ENCODE assay signal across 7 mouse cellular contexts in genomic region chr10:41449684-41450083, GRCm38 (mm10). TPM values are rescaled to one million over a fixed set of nuclear protein-coding genes. Genes with fewer than 3 reads are reported as not detected.
DNase-seq lines count a peak whose midpoint lies in the region; ATAC-seq and TF ChIP-seq lines count a peak whose summit lies in the region.

No protein-coding gene starts in this region.

- no peaks in the 10 kb centered on the region for H3K9me3 ChIP-seq in forebrain, embryonic 15.5 days
- no peaks in the 10 kb centered on the region for H3K9me3 ChIP-seq in midbrain, embryonic 10.5 days (replicated peaks)

- H3K4me2 ChIP-seq in forebrain, embryonic 15.5 days (replicated peaks) = peak overlapping the region; percentile 65

- no peak for TF ChIP-seq CTCF in spleen, adult 2 months (IDR thresholded peaks at IDR 0.05; ENCODE audit: extremely low read depth, insufficient read depth, insufficient read length, insufficient replicate concordance)

- DNase-seq in spleen, adult 2 months (ENCODE audit: low read depth in 1 of 2, low spot score in 2 of 2) = no peak
- DNase-seq in spleen, adult 12 weeks (ENCODE audit: low spot score) = no peak
- DNase-seq in cerebellum, adult 18-20 months = peak; percentile 53 to 59
- DNase-seq in kidney, postnatal 4 days = peak; percentile 40 to 65
- DNase-seq in midbrain, embryonic 10.5 days (ENCODE audit: low spot score) = no peak
- no peak for DNase-seq in gastrocnemius, adult 18-20 months (ENCODE audit: low spot score)

- peak overlapping the region; percentile 75 for H3K9ac ChIP-seq in forebrain, embryonic 15.5 days (replicated peaks)

- no peaks in the 10 kb centered on the region for H3K27me3 ChIP-seq in spleen, adult 2 months (ENCODE audit: control insufficient read depth, insufficient read depth, low read length)
- no peaks in the 10 kb centered on the region for H3K27me3 ChIP-seq in forebrain, embryonic 15.5 days
- H3K27me3 ChIP-seq in midbrain, embryonic 10.5 days (ENCODE audit: low read depth, poor library complexity, severe bottlenecking) = no peaks in the 10 kb centered on the region

- H3K4me3 ChIP-seq in spleen, adult 2 months (ENCODE audit: extremely low read depth, insufficient read depth, insufficient read length) = peak overlapping the region; percentile 65
- peak overlapping the region; percentile 80 for H3K4me3 ChIP-seq in forebrain, embryonic 15.5 days
- peak overlapping the region; percentile 92 for H3K4me3 ChIP-seq in midbrain, embryonic 10.5 days

- peak; percentile 68 for ATAC-seq in forebrain, embryonic 15.5 days (replicated peaks)

- peak overlapping the region; percentile 87 for H3K27ac ChIP-seq in spleen, adult 2 months (ENCODE audit: insufficient read depth, low read length)
- H3K27ac ChIP-seq in forebrain, embryonic 15.5 days (replicated peaks) = peak overlapping the region; percentile 75
- H3K27ac ChIP-seq in midbrain, embryonic 10.5 days (replicated peaks) = peak overlapping the region; percentile 85

- peaks cover 2% of the 10 kb centered on the region; the same call in 1 of the 2 replicates for H3K36me3 ChIP-seq in spleen, adult 2 months (ENCODE audit: control insufficient read depth, insufficient read depth, low read length)
- H3K36me3 ChIP-seq in forebrain, embryonic 15.5 days = peaks cover 4% of the 10 kb centered on the region; the same call in 1 of the 2 replicates
- peaks cover 24% of the 10 kb centered on the region for H3K36me3 ChIP-seq in midbrain, embryonic 10.5 days

- 12% methylated on average over 14 of the region's 14 CpGs for WGBS in spleen, adult 2 months
- WGBS in forebrain, embryonic 15.5 days = 8% methylated on average over 14 of the region's 14 CpGs
- WGBS in midbrain, embryonic 10.5 days = 14% methylated on average over 14 of the region's 14 CpGs

- peaks cover 2% of the 10 kb centered on the region; the same call in 1 of the 2 replicates for H3K4me1 ChIP-seq in spleen, adult 2 months (ENCODE audit: control insufficient read depth, insufficient read depth, insufficient read length)
- peaks cover 31% of the 10 kb centered on the region for H3K4me1 ChIP-seq in forebrain, embryonic 15.5 days
- H3K4me1 ChIP-seq in midbrain, embryonic 10.5 days = peaks cover 27% of the 10 kb centered on the region

- no peak for TF ChIP-seq POLR2A in spleen, adult 2 months (IDR thresholded peaks at IDR 0.05; ENCODE audit: low read depth, low read length)

RNA-seq across cellular contexts. Expression of gene Zbtb24, which starts 0.5 kb away (rescaled TPM):
- polyA plus RNA-seq in spleen, adult 2 months (2012; rRNA removed) = 13.2 and 16.4 TPM in 2 replicates
- polyA plus RNA-seq in forebrain, embryonic 15.5 days (2015; fragmentation: Nextera tagmentation; extraction: Ambion mirVana) = 20.7 and 22.0 TPM in 2 replicates
- 17.6 and 18.9 TPM in 2 replicates for polyA plus RNA-seq in midbrain, embryonic 10.5 days (2016; fragmentation: Nextera tagmentation; extraction: Ambion mirVana)
- 1 to 10 TPM; 4.6 to 5.0 TPM for total RNA-seq in gastrocnemius, adult 18-20 months (2021)

RNA-seq across cellular contexts. Expression of gene Mical1, which starts 26.4 kb away (rescaled TPM):
- 130 and 143 TPM in 2 replicates for polyA plus RNA-seq in spleen, adult 2 months (2012; rRNA removed)
- polyA plus RNA-seq in forebrain, embryonic 15.5 days (2015; fragmentation: Nextera tagmentation; extraction: Ambion mirVana) = 39.9 and 42.0 TPM in 2 replicates
- polyA plus RNA-seq in midbrain, embryonic 10.5 days (2016; fragmentation: Nextera tagmentation; extraction: Ambion mirVana) = 49.1 and 53.7 TPM in 2 replicates
- total RNA-seq in gastrocnemius, adult 18-20 months (2021) = 1 to 10 TPM; 4.0 to 7.8 TPM

RNA-seq across cellular contexts. Expression of gene Smpd2, which starts 40.5 kb away (rescaled TPM):
- polyA plus RNA-seq in spleen, adult 2 months (2012; rRNA removed) = 35.6 and 36.3 TPM in 2 replicates
- polyA plus RNA-seq in forebrain, embryonic 15.5 days (2015; fragmentation: Nextera tagmentation; extraction: Ambion mirVana) = 36.6 and 38.2 TPM in 2 replicates
- 68.7 and 72.2 TPM in 2 replicates for polyA plus RNA-seq in midbrain, embryonic 10.5 days (2016; fragmentation: Nextera tagmentation; extraction: Ambion mirVana)
- 1 to 10 TPM; 9.2 to 9.9 TPM for total RNA-seq in gastrocnemius, adult 18-20 months (2021)

RNA-seq across cellular contexts. Expression of gene Ppil6, which starts 40.6 kb away (rescaled TPM):
- 0.08 TPM in 1 of 2 replicates, not detected in the other for polyA plus RNA-seq in spleen, adult 2 months (2012; rRNA removed)
- 1.5 and 3.3 TPM in 2 replicates for polyA plus RNA-seq in forebrain, embryonic 15.5 days (2015; fragmentation: Nextera tagmentation; extraction: Ambion mirVana)
- polyA plus RNA-seq in midbrain, embryonic 10.5 days (2016; fragmentation: Nextera tagmentation; extraction: Ambion mirVana) = 0.76 and 1.7 TPM in 2 replicates
- total RNA-seq in gastrocnemius, adult 18-20 months (2021) = not detected

Comparison
In these comparisons a context has a peak if more than half of its experiments do, and no peak if none do; other contexts are left out.
1. DNase-seq: peak in cerebellum, adult 18-20 months (2 of 2) and kidney, postnatal 4 days (2 of 2); none in spleen, adult 2 months (0 of 2), spleen, adult 12 weeks (single experiment), midbrain, embryonic 10.5 days (single experiment) and gastrocnemius, adult 18-20 months (single experiment).
2. Peak in every context shown above with its lines, with median percentiles within 50 percentile points of each other: H3K27ac ChIP-seq and H3K4me3 ChIP-seq.